Mouse (Mus musculus) cerebellum, adult 11-12 months (tissue): Measurements from ENCODE around the gene Rps25.
"Not testable (repeated sequence)": the region's sequence is repeated elsewhere in the genome, so short reads cannot be mapped to it uniquely, and the experiment has no call there.

Experiments used
- DNase-seq: peaks from one replicate; pipeline ENCODE4 v3.0.0; 2022

Gene Rps25

DNA sequence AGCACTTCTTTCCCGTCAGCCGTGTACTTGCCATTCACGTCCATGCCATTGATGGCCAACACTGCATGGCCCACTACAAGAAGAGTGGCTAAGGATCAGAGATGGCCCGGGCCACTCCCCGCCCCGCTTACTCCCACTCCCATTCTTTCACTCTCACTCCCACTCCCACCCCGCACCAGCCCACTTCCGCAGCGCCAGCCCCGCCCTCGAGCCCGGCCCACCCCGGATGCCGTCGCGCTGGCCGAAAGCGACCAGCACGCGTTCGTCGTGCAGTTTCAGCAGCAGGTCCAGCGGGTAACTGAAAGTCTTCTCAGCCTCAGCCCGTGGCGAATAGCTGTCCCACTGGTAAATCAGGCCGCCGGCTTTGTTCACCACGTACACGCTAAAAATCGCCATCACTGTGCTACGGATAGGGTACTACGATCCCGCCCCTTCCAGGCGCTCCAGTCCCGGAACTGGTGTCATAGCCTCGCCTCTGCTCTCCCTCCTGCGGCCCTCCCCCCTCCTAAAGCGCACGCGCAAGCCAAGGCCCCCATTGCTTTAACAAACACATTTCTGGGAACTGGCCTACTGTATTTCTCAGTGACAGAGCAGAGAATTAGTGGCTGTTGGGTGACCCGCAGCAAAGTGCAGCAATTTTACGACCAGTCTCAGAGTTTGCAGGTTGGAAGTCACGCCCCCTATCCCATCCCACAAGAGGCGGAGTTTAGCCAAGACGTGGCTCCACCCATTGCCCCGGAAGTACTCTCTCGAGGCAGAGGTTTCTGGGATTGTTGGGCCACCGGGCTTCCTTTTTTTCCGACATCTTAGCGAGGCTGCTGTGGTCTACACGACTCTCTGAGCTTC lies at the start of gene Rps25, which contains the start of gene Trappc4:
Rps25 (plus strand) TSS at position 234 of the 846 bp plus-strand sequence.
Trappc4 (minus strand) TSS at position 695 of the 846 bp plus-strand sequence.
- DNase-seq = peak; percentile 91

DNA sequence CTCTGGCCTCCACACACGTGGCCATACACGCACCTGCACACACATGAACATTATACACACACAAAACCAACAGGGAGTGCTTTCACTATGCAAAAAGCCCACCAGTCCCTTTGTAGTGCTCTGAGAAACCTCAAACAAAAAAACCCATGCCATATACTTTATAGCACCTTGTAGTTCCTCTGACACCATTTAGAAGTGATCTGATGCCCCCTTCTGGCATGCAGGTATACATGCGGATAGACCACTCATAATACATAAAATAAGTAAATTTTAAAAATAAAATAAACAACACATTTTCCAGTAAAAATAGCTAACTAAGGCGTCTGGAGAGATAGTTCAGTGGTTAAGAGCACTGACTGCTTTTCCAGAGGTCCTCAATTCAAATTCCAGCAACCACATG lies 49.7 kb upstream of the Rps25 start:
- no peak for DNase-seq

DNA sequence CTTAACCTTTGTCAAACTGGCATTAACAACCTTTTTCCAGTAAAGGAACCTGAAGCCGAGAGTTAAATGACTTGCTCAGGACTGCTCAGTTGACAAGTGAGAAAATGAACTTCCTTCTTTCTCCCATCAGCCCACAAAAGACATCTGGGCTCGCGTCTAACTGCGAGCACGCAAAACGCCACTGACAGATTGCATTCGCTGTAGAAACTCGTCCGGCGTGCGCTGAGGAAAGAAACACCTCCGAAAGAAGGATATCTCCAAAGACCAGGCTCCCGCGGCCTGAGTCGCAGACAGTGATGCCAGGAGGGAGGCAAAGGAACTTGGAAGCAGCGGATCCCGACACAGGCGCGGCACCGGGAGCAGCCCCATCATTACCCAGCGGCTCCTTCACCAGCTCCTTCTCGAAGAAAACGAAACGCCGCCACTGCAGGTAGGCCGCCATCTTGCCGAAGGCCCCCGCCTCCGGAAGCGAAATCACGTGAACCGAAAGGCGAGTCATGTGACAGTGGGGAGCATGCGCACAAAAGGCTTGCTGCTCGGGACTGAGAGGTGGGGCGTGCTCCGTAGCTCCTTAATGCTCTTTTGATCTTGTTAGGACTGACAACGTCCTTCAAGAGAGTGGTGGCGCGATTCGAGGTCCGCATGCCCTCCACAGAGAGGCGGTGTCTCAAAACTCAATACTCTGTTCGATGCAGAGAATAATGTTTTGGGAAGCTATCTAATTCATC lies 45.6 kb upstream of the Rps25 start, which contains the start of gene Vps11:
Vps11 (minus strand) TSS at position 481 of the 728 bp plus-strand sequence.
- DNase-seq = peak; percentile 93

DNA sequence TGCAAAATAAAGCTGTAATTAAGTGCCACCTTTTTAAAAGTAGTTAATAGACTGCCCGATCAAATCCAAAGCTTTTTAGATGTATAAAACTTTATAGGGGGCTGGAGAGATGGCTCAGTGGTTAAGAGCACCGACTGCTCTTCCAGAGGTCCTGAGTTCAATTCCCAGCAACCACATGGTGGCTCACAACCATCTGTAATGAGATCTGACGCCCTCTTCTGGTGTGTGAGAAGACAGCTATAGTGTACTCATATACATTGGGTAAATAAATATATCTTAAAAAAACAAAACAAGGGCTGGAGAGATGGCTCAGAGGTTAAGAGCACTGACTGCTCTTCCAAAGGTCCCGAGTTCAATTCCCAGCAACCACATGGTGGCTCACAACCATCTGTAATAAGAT lies 45.0 kb upstream of the Rps25 start:
- not testable (repeated sequence) for DNase-seq

DNA sequence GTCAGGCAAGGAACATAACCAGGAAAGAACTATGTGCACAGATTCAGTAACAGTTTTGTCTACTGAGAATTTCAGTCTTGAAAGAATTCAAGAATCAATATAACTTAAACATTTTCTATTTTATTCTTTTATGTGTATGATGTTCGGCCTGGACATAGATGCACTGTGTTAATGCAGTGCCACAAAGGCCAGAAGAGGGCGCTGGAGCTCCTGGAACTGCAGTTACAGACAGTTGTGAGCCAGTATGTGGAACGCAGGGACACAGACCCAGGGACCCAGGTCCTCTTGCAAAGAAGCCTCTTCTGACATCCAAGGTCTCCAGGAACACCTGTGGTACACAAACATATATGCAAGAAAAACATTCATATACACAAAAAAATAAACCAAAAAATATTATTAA lies 42.5 kb upstream of the Rps25 start:
- DNase-seq = no peak

DNA sequence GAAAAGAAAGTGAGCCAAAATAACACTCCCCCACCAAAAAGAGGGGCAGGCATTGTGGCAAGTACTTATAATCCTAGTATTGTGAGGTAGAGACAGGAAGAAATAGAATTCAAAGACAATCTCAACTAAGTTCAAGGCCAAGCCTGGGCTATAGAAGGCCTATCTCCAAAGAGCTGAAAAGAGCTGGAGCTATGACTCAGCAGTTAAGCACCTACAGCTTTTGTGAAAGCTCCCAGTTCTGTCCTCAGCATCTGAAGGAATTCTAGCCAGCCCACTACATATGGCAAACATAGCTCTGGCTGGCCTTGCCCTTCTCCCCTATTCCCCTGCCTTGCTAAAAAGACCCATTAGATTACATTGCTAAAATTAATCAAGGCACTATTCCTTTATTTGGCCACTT lies 33.6 kb upstream of the Rps25 start:
- DNase-seq = no peak

DNA sequence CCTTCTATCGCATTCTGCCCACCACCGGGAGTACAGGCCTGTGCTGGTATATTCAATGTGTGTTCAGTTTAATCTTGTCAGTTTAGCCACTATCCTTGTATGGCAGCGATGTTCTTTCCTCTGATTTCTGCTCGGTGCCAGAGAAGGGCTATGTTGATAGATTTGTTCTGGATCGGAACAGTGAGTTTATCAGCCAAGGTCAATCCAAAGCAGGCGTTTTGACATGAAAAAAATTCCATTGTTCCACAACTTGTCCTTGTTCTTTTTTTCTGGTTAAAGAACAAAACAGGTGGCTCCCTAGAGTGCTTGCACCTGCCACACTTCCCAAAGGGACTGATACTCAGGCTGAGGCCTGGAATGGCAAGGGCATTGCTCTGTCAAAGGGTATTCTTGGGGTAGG lies 30.8 kb upstream of the Rps25 start:
- no peak for DNase-seq

DNA sequence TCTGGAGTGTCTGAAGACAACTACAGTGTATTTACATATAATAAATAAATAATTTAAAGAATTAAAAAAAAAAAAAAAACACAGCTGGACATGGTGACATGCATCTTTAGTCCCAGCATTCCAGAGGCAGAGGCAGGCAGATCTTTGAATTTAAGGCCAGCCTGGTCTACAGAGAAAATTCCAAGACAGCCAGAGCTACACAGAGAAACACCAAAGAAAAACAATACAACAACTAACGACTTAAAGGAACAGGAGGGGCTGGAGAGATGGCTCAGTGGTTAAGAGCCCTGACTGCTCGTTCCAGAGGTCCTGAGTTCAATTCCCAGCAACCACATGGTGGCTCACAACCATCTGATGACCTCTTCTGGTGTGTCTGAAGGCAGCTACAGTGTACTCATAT lies 29.6 kb upstream of the Rps25 start:
- DNase-seq = not testable (repeated sequence)

DNA sequence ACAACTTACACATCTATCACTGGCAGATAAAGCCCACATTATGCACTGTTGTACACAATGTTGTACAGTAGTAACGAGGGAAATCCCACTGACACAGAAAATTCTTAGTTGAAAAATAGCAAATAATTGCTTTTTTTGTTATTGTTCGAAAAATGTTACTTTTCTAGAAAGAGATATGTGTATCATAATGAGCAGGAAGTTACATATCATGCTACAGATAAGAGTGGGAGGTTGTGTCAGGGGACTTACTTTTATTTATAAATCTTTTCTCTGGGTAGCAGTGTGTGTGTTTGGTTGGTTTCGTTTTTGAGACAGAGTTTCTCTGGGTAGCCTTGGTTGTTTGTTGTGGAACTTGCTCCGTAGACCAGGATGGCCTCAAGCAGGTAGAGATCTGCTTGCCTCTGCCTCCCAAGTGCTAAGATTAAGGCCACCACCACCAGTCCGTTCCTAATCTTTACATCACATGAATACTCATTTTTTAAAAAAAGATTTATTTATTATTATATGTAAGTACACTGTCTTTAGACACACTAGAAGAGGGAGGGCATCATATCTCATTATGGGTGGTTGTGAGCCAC lies 28.7 kb upstream of the Rps25 start:
- DNase-seq = no peak

DNA sequence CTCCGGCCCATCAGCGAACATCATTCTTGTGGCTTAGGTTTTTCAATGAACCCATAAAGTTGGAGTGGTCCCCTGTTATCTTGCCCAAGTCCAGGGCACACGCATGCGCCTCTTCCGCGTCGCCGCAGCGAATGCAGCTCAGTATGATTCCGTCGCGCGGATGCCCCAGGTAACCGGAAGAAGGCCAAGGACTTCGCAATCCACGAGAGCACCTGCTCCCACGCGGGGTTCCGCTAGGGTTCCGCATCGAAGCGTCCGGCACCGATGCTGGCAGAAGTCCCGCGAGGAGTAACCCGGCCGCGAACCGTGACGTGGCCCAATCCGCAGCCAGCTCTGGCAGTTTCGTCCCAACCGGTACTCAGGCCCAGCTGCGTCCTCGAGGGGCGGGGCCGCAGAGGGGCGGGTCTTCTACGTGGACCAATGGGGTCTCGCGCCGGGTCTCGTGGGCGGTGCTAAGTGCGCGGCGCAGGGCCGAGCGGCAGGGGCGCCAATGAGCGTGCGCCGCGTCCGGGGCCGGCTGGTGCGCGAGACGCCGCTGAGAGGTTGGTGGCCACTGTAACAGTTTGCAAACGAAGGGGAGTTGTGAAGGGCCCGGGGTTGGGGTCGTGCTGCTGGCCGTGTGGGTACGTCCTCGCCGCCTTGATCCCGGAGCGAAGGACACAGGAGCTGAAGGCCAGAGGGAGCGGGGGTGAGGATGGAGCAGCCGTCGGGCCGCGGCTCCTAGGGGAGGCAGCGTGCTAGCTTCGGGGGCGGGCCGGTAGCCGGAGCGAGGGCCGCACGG lies 27.7 kb upstream of the Rps25 start, which contains the start of gene Hyou1:
Hyou1 (plus strand) TSS at position 437 of the 781 bp plus-strand sequence.
- DNase-seq = peak; percentile 99

DNA sequence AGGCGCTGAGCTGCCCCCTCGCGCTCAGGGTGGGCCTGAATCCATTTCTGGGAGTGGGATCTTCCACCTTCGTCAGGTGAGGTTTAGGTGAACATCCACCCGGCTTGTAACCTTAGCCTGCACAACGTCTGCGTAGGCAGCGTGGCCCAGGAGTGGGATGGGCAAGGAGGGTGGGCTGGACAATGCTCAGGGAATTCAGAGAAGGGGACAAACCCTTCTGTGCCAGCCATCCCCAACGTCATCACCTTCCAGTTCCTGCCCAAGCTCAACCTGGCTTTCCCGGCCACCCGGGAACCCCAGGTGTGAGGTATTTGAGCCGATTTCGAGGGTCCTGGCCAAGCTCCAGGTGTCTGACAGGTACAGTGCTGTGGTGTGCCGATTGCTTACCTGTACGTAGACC lies 27.1 kb upstream of the Rps25 start:
- DNase-seq = peak; percentile 71

DNA sequence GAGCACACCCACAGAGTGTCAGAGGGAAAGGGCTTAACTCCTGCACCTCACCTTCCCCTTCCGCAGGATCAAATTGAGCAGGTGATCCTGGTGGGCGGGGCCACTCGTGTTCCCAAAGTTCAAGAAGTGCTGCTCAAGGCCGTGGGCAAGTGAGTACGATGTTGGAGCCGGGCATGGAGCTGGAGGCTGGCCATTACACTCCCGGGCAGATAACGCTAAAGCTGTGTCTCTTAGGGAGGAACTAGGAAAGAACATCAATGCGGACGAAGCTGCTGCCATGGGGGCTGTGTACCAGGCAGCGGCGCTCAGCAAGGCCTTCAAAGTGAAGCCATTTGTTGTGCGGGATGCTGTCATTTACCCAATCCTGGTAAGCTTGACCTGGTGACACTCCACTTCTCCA lies 22.3 kb upstream of the Rps25 start:
- DNase-seq = no peak

DNA sequence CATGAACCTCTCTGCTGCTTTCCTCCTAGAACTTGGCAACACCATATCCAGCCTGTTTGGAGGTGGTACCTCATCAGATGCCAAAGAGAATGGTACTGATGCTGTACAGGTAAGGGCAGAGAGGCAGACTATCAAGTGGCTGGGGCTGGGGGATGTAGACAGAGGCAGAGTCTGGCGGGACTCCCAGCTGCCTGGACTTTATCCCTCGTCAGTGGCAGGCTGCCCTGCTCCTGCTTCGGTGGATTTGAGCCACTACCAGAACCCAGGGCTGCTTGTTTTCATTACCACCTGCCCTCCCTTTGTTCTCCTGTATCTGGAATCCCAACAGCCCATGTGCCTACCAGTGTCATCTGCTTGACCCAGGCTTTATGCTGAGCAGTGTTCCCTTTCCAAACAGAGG lies 19.7 kb upstream of the Rps25 start:
- no peak for DNase-seq

DNA sequence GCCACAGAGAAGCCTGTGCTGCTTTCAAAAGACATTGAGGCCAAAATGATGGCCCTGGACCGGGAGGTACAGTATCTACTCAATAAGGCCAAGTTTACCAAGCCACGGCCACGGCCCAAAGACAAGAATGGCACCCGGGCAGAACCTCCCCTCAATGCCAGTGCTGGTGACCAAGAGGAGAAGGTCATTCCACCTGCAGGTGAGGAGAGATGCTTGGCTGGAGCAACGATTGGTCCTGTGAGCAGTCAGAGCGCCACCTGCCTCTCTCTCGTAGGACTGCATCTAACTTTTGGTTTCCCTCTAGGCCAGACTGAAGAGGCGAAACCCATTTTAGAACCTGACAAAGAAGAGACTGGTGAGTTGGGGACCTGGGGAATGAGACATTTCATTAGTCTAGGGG lies 17.7 kb upstream of the Rps25 start:
- peak; percentile 67 for DNase-seq

DNA sequence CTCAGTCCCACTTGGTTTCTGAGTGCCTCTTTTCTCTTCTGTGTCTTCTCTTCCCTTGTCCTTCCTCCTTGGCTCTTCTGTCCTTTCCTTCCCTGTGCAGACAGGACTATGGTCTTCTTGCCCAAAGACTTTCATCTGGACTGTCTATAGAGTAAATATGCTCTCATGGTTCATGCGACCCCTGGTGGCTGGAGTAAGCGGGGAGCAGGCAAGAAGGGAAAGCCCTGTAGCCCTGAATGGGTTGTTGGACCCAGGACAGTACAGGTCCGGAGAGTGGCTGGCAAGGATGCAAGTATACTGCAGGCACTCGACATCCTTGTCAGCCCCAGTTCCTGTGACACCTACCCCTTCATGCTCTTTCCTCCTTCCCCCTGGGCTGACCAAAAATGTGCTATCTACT lies 15.5 kb upstream of the Rps25 start:
- peak; percentile 59 for DNase-seq

DNA sequence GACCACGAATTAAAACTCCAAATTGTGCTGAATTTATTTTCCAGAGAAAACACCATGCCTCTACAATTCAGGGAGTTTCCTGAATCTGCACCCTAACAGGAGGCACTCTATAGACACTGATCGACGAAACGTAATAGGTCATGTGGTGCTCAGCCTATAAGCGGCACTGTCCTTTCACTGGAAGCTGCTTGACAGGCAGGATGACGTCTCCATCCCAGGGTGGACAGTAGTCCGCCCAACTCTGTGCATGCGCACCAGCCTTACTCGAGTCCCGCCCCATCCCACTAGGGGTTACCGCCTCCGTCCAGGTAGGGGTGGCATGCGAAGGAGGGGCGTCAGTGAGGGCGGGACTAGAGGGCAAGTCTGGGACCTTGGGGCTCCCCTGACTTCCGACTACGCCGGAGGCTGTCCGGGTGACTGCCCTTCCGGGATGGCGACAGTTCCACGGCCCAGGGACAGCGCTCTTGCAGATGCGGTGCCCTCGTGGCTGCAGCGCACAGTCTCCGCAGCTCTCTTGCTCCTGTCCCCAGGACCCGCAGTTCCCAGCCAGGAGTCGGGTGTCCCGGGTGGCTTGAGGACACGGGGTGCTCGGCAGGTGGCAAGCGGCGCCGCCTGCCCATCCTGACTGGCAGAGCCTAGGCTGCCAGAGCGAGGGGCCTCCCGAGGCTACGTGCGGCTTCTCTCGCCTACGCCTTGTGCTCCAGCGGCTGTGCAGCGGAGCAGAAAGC lies 10.1 kb upstream of the Rps25 start, which contains the start of gene Slc37a4:
Slc37a4 (plus strand) TSS at position 169 of the 728 bp plus-strand sequence.
- peak; percentile 99 for DNase-seq

DNA sequence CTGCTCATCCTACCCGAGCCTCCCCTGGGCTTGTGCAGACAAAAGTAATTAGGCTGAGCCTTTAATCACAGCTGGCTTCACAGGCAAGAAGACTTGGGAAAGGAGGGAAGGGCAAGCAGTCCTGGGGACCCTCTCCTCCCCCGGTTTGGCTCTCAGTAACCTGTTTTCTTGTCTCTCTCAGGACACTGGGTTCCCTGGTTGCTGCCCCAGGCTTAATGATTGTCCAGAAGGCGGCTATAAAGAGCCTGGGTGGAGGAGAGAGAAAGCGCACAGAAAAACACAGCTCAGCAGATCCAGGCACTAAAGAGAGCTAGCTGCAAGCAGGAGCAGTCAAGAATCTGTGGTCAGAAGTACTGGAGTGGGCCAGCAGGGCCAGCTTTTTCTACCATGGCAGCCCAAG lies 8.9 kb upstream of the Rps25 start:
- no peak for DNase-seq

DNA sequence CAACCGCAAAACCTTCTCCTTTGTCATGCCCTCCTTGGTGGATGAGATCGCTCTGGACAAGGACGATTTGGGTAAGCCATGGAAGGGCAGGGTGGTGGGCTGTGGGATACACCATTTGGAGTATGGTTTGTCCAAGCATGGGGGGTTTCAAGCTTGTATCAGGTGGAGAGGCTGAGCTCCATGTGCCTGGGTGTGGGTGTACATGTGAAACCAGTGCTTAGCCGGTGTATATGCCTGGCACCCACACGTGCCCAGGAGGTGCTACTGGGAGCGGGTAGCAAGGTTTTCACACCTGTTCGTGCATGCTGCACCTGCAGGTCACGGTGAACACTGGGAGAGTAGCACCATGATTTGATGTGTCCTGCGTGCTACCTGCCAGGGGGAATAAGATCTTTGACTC lies 8.4 kb upstream of the Rps25 start:
- no peak for DNase-seq

DNA sequence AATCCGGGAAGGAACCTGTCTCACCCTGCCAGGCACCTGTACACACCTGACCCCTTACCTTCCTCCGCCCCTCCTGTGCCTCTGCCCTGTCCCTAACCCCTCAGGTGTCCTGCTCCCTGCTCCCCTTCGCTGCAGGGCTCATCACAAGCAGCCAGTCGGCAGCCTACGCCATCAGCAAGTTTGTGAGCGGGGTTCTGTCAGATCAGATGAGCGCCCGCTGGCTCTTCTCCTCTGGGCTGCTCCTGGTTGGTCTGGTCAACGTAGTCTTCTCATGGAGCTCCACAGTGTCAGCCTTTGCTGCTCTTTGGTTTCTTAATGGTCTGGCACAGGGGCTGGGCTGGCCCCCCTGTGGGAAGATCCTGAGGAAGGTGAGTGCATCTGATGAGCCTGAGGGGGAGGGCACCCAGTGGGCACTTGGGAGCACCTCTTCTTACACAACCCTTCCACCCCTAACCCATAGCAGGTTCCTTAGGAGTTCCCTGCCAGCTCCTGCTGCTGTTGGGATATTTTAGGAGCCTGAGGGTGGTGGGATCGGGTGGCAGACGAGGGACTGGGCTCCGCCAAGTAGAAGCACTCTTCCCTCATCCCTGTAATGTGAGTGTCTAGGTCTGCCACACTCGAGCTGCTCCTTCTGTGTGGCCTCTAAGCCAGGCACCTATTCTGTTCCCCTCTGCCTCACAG lies 7.7 kb upstream of the Rps25 start:
- DNase-seq = no peak

DNA sequence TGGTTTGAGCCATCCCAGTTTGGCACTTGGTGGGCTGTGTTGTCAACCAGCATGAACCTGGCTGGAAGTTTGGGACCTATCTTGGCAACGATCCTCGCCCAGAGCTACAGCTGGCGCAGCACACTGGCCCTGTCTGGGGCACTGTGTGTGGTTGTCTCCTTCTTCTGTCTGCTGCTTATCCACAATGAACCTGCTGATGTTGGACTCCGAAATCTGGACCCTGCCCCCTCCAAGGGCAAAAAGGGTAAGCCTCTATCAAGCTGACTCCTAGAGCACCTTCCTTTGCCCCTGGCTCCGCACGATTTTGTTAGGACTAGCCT lies 7.2 kb upstream of the Rps25 start:
- no peak for DNase-seq

DNA sequence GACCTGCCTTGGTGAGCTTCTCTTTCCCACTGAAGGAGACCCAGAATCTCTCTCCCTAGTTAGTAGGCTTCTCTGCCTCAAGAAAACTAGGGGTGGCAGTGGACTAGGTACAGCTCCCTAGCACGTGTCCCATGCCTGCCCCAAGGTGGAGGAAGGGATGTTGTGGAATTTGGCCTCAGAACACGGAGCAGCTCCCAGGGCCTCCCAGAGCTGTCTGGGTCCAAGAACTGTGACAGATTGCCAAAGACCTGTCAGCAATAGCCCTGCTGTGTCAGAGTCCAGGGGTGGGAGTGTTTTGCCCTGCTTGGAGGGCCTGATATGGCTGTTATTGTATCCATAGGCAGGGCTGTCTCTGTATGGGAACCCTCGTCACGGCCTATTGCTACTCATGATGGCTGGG lies 5.9 kb upstream of the Rps25 start:
- peak; percentile 33 for DNase-seq

DNA sequence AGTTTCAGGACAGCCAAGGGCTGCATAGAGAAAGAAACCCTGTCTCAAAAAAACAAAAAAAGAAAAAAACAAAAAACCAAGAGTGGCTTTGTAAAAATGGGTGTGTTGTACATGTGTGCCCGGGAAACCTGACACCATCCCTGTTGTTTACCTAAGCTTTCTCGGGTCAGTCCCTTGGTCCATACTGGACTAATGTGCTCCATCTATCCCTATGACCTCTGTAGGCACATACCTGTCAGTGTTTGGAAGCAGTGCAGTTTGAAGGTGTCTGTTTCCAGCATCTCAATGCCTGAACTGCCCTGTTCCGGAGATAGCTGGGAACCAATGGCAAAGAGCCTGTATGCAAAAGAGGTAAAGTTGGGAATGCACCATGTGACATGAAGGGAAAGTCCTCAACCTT lies 1.9 kb upstream of the Rps25 start:
- DNase-seq = no peak
